Mouse (Mus musculus) limb, embryonic 14.5 days (tissue): ENCODE results near the gene Pla2g4c. TPM values are rescaled to one million over a fixed set of nuclear protein-coding genes. Genes with fewer than 3 reads are reported as not detected.

Experiments
- ATAC-seq: fragments of 200-750 bp; cut with Nextera tagmentation; 2 replicates; pipeline ENCODE4 v1.8.0; 2017; ENCODE audit warnings: low read depth, moderate number of reproducible peaks, moderate TSS enrichment; ENCODE audit not compliant: low FRiP score
- DNase-seq: peaks from one replicate; pipeline ENCODE4 v3.0.0-alpha.2; 2015; ENCODE audit warnings: low spot score
- H3K27ac ChIP-seq: fragments of 300-500 bp; sonication (generic); replicated peaks from 2 replicates; pipeline ENCODE4 v1.5.1; 2014; ENCODE audit warnings: low read depth, mild to moderate bottlenecking, low read length, moderate library complexity, mixed read lengths
- H3K27me3 ChIP-seq: fragments of 300-500 bp; sonication (generic); 2 replicates; pipeline ENCODE4 v1.6.1; 2014; ENCODE audit warnings: low read length, mixed read lengths; ENCODE audit not compliant: control insufficient read depth, insufficient read depth
- H3K36me3 ChIP-seq: fragments of 300-500 bp; sonication (generic); 2 replicates; pipeline ENCODE4 v1.6.1; 2014; ENCODE audit warnings: mild to moderate bottlenecking, low read length, moderate library complexity, mixed read lengths; ENCODE audit not compliant: control insufficient read depth, insufficient read depth
- H3K4me1 ChIP-seq: fragments of 300-500 bp; sonication (generic); 2 replicates; pipeline ENCODE4 v1.6.1; 2014; ENCODE audit warnings: antibody characterized with exemption, low read length, mixed read lengths; ENCODE audit not compliant: control insufficient read depth, insufficient read depth
- H3K4me2 ChIP-seq: fragments of 300-500 bp; sonication (generic); replicated peaks from 2 replicates; pipeline ENCODE4 v1.6.1; 2014; ENCODE audit warnings: low read depth, mild to moderate bottlenecking, low read length, moderate library complexity; ENCODE audit not compliant: severe bottlenecking
- H3K4me3 ChIP-seq: fragments of 300-500 bp; sonication (generic); replicated peaks from 2 replicates; pipeline ENCODE4 v1.5.1; 2014; ENCODE audit warnings: low read length
- H3K9ac ChIP-seq: fragments of 300-500 bp; sonication (generic); 2 replicates; pipeline ENCODE4 v1.6.1; 2014; ENCODE audit warnings: mild to moderate bottlenecking, low read depth, low read length, moderate library complexity; ENCODE audit not compliant: severe bottlenecking
- H3K9me3 ChIP-seq: fragments of 300-500 bp; sonication (generic); 2 replicates; pipeline ENCODE4 v1.6.1; 2016; ENCODE audit warnings: low read length; ENCODE audit not compliant: control insufficient read depth
- POLR2A ChIP-seq: fragments of 200-500 bp; IDR thresholded peaks from 2 replicates; pipeline ENCODE4 v1.8.0; 2012; ENCODE audit warnings: inconsistent platforms, mild to moderate bottlenecking, moderate library complexity, borderline replicate concordance; ENCODE audit not compliant: insufficient read depth, insufficient read length; ENCODE audit errors: extremely low read depth
- WGBS: fragments of 180-500 bp; shearing (Covaris S2); extraction: QIAGEN DNeasy Blood & Tissue Kit; methylation state at CpG from one replicate; pipeline ENCODE4 v1.1.7; 2014; 5-methylcytosine and 5-hydroxymethylcytosine counted together
- polyA plus RNA-seq, 2 experiments: library from polyadenylated mRNA; depleted of rRNA in 1 of 2; stranded (reverse) in 1 of 2; unstranded in 1 of 2; fragments of >200 nt; fragmentation: Nextera tagmentation in 1 of 2; extraction: Ambion mirVana in 1 of 2; gene quantifications; 2 replicates each; pipeline versions ENCODE4 v1.2.1 to v1.2.3; 2012 to 2014

Gene Pla2g4c
- polyA plus RNA-seq, 2 experiments: 1.0 to 1.9 TPM

GRCm38 (mm10) chr7:13380588-13380987 lies 56.1 kb downstream of the Pla2g4c start:
- ATAC-seq (no peak), DNase-seq (no peak)
- Histone ChIP-seq H3K9me3 (no peaks in the 10 kb centered on the region), H3K27ac (no peak overlapping the region), H3K36me3 (no peaks in the 10 kb centered on the region), H3K9ac (no peak overlapping the region), H3K27me3 (no peaks in the 10 kb centered on the region), H3K4me1 (no peaks in the 10 kb centered on the region), H3K4me3 (no peak overlapping the region), H3K4me2 (no peak overlapping the region)
- no peak for TF ChIP-seq POLR2A
- WGBS: 79% methylated on average over 2 of the region's 2 CpGs

- ATAC-seq: no peak
- no peak for DNase-seq
- H3K36me3 ChIP-seq: no peaks in the 10 kb centered on the region
- no peak within 1 kb of the TSS for H3K27ac ChIP-seq
- no peak within 1 kb of the TSS for H3K9ac ChIP-seq
- H3K4me1 ChIP-seq: no peaks in the 10 kb centered on the region
- H3K4me2 ChIP-seq: no peak within 1 kb of the TSS
- WGBS: 81% methylated on average over 1 of the region's 1 CpGs
- H3K9me3 ChIP-seq: no peaks in the 10 kb centered on the region
- H3K4me3 ChIP-seq: no peak within 1 kb of the TSS
- H3K27me3 ChIP-seq: no peaks in the 10 kb centered on the region
- TF ChIP-seq POLR2A: no peak
Measured at GRCm38 (mm10) chr7:13397832-13398231, 73.4 kb downstream of the Pla2g4c start, which contains the start of gene Cabp5. TSS of gene Cabp5 (plus strand) at chr7:13398132.

Other genes starting within 250 kb of the Pla2g4c start
- gene Vmn1r85, start 229.5 kb upstream of the Pla2g4c start, polyA plus RNA-seq (2012; rRNA removed): 0.01 TPM in 1 of 2 replicates, not detected in the other
- gene Vmn1r85, start 229.5 kb upstream of the Pla2g4c start, polyA plus RNA-seq (2014; fragmentation: Nextera tagmentation; extraction: Ambion mirVana): not detected in 2 replicates
- gene Vmn1r86, start 204.7 kb upstream of the Pla2g4c start, polyA plus RNA-seq (2012; rRNA removed): not detected in 2 replicates
- gene Vmn1r86, start 204.7 kb upstream of the Pla2g4c start, polyA plus RNA-seq (2014; fragmentation: Nextera tagmentation; extraction: Ambion mirVana): not detected in 2 replicates
- gene Vmn1r87, start 184.5 kb upstream of the Pla2g4c start, polyA plus RNA-seq (2012; rRNA removed): not detected in 2 replicates
- not detected in 2 replicates for gene Vmn1r87, start 184.5 kb upstream of the Pla2g4c start, polyA plus RNA-seq (2014; fragmentation: Nextera tagmentation; extraction: Ambion mirVana)
- gene Vmn1r88, start 165.1 kb upstream of the Pla2g4c start, polyA plus RNA-seq (2012; rRNA removed): 0.01 TPM in 1 of 2 replicates, not detected in the other
- not detected in 2 replicates for gene Vmn1r88, start 165.1 kb upstream of the Pla2g4c start, polyA plus RNA-seq (2014; fragmentation: Nextera tagmentation; extraction: Ambion mirVana)
- gene Vmn1r89, start 111.6 kb upstream of the Pla2g4c start, polyA plus RNA-seq (2012; rRNA removed): not detected in 2 replicates
- not detected in 2 replicates for gene Vmn1r89, start 111.6 kb upstream of the Pla2g4c start, polyA plus RNA-seq (2014; fragmentation: Nextera tagmentation; extraction: Ambion mirVana)
- 65.2 and 75.9 TPM in 2 replicates for gene Lig1, start 47.4 kb upstream of the Pla2g4c start, polyA plus RNA-seq (2012; rRNA removed)
- gene Lig1, start 47.4 kb upstream of the Pla2g4c start, polyA plus RNA-seq (2014; fragmentation: Nextera tagmentation; extraction: Ambion mirVana): 88.2 and 104 TPM in 2 replicates
- gene Zswim9, start 45.9 kb upstream of the Pla2g4c start, polyA plus RNA-seq (2012; rRNA removed): 9.7 and 14.9 TPM in 2 replicates
- 6.9 and 7.2 TPM in 2 replicates for gene Zswim9, start 45.9 kb upstream of the Pla2g4c start, polyA plus RNA-seq (2014; fragmentation: Nextera tagmentation; extraction: Ambion mirVana)
- gene Cabp5, start 73.5 kb downstream of the Pla2g4c start, polyA plus RNA-seq (2012; rRNA removed): 0.11 and 0.14 TPM in 2 replicates
- not detected in 2 replicates for gene Cabp5, start 73.5 kb downstream of the Pla2g4c start, polyA plus RNA-seq (2014; fragmentation: Nextera tagmentation; extraction: Ambion mirVana)
- not detected in 2 replicates for gene Bsph1, start 126.2 kb downstream of the Pla2g4c start, polyA plus RNA-seq (2012; rRNA removed)
- not detected in 2 replicates for gene Bsph1, start 126.2 kb downstream of the Pla2g4c start, polyA plus RNA-seq (2014; fragmentation: Nextera tagmentation; extraction: Ambion mirVana)
- gene Bsph2, start 246.4 kb downstream of the Pla2g4c start, polyA plus RNA-seq (2012; rRNA removed): not detected in 2 replicates
- gene Bsph2, start 246.4 kb downstream of the Pla2g4c start, polyA plus RNA-seq (2014; fragmentation: Nextera tagmentation; extraction: Ambion mirVana): not detected in 2 replicates